Mouse (Mus musculus): ENCODE measurements around the gene Kcnn4. TPM values are rescaled to one million over a fixed set of nuclear protein-coding genes. Genes with fewer than 3 reads are reported as not detected.
A peak's percentile ranks its signal among the peaks of the same experiment; 100 is the strongest.

Kcnn4 gene
- 100 to 1,000 TPM; 130 to 152 TPM for polyA plus RNA-seq (2017; shearing (Covaris generic))

DNA sequence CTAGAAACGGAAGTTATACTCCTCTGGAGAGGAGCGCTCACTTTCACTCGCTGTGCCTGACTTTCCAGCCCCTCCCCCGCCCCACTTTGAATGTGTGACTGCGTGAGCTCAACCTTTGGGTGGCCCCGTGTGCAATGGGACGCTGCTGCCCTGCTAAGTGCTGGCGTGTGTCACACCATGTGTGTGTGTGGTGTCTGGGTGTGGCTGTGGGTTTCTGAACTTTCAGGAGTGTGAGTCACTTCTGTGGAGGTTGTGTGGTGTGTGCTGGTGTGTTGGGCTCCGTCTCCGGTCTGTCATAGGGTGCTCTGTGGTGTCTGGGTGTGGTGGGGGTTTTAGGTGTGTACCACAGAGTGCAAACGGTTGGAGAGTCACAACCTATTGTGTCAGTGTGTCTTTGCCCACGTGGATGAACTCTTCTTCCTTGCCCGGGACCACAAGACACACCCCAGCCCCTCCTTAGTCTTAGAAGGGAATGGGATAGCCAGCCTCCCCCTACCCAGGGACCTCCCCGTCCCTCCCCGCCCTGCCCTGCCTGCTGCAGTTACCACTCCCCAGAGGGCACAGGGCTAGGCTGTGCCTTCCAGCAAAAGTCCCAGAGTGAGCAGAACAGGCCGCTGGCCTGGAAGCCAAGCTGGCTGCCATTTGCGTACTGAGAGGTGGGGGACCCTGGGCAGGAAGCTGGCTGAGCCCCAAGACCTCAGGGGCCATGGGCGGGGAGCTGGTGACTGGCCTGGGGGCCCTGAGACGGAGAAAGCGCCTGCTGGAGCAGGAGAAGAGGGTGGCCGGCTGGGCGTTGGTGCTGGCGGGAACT, at the start of gene Kcnn4:
TSS of gene Kcnn4 (plus strand) at position 533 of the 811 bp plus-strand sequence.
- ATAC-seq, result peak; percentile 66

DNA sequence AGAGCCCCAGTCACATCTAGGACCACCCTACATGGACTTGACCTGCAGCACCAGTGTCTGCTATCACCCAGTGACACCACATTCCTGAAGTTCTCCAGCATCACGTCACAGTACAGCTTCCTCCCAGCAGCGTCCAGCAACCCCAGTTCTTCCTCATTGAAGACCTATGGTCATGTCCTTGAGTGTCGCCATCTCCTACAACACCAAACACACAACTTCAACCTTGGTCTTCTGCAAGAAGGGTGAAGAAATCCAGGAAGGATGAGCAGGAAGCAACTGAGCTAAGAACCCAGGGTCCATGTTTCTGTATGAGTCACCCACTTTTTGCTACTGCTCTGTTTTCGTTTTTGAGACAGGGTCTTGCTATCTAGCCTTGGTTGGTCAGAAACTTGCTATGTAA, 47.5 kb upstream of the Kcnn4 start:
- ATAC-seq, result no peak

DNA sequence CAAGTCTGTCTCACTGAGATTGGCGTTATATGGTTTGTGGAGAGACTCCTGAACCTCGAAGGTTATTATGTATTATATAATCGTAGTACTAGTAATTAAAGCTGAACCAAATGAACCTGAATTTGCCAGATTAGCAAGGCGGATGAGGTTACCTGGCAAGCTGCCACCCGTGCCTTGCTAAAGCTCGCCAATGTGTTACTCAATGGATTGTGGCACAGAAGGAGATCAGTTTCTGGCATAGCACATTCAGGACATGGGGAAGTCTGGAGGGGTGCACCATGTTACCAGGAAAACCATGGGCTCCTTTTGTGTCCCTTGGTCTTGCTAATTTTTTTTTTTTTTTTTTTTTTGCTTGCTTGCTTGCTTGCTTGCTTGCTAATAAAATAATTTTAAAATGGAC, 44.9 kb upstream of the Kcnn4 start:
- ATAC-seq, result no peak

DNA sequence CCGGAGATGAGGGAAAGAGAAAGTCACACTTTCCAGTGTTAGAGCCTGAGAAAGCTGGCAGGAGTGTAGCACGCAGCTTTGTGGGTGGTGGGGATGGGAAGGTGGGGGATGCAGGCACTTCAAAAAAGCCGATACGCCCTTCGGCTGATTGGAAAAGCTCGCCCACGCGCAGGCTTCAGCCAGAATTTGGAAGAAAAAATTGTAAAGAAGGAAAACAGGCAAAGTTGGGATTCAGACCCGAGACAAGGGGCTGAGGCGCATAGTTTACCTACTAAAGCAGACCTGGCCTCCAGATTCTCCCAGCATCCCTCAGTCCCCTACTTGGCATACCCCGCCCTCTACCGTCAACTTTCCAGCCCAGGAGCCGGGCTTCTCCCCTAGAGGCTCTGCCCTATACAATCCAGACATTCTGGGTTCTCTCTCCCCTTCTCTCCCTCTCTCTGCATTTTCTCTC, 44.4 kb upstream of the Kcnn4 start:
- ATAC-seq, result no peak

DNA sequence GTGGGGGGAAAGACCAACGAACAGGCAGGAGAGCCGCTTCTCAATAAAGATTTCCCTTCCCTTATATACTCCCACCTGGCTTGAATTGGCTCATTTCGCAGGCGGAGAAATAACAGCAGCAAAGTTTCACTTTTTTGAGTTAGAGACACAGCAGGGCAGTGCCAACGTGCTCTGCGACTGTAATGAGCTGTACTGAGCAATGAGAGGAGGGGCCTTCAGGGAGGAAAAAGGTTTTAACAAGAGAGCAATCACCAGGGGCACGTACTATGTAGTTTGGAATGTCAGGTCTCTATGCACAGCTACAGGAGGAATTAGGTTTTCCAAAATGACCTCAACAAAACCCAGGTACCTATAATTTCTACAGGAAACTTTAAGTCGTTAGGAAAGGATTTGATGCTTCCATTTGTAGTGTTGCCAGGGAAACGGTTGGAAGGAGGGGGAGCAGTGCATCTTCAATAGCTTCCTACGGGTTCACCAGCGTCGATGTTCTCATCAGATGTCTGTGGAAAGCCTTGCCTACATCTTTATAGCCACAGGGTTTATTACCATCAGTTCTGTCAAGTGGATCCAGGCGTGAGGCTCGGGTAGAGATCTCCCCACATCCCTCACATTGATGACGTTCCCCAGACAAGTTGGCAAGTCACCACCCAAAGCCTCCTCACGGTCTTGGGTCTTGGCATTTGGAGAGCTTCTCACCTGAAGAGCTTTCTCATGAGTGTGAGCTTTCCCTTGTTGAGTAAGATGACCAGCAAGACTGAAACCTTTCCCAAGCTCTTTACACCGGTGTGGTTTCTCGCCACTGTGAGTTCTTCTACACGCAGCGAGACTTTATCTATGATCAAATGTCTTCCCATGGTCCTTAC, 43.6 kb upstream of the Kcnn4 start:
- no peak for ATAC-seq

DNA sequence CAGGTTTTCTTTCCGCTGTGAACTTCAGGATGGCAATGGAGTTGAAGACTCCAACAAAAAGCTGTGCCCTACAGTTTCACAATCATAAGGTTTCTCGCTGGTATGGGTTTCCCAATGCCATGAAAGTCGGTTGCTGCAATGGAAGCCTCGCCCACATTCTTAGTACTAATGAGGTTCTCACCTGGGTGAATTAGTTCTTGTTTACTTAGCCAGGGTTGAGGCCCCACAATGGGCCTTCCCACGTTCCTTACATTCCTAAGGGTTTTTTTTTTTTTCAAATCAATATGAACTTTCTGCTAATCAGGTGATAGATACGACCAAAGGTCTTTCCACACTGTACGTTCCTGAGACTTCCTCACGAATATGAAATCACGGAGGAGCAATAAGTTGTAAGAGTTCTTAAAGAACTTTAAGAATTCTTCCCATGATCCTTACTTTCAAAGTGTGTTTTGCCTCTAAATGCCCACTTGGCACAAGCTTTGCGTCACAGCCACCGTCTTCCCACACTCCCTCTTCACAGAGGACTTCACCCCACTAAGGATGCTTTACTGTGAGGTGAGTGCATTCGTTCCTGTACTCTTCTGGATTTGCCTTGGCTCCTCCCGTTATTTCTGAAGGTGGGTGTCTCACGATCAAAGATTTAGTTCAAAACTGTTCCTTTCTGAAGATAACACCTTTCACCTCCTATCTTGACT, 42.6 kb upstream of the Kcnn4 start:
- no peak for ATAC-seq

DNA sequence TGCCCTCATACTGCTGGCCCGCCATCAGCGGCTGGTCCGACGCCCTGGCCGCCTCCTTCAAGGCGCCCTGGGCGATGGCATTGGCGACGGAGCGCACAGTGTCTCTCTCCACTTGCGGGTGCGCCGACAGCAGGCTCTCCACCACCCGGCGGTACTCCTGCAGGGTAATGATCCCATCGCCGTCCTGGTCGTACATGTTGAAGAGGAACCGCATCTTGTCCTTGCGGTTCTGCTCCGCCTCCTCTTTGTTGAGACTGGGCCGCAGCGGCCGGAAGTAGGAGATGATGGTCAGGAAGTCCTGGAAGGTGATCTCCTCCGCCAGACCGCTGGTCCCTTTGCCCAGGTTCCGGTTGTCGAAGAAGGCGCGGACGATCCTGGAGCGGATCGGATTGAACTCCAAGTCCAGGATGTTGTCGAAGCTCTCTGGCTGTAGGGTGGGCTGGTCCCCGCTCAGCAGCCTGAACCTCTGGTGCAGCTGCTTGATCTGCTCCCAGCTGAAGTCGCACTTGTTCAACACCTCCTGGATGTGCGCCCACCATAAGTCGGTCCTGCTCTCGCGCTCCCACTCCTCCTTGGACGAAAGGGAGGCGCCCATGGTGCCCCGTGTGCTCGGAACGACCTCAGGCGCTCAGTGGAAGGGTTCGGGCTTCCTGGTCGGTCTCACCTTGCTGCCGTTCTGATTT, 36.6 kb upstream of the Kcnn4 start, which contains the start of gene Tescl:
TSS of gene Tescl (minus strand) at position 633 of the 683 bp plus-strand sequence.
- ATAC-seq, result no peak

DNA sequence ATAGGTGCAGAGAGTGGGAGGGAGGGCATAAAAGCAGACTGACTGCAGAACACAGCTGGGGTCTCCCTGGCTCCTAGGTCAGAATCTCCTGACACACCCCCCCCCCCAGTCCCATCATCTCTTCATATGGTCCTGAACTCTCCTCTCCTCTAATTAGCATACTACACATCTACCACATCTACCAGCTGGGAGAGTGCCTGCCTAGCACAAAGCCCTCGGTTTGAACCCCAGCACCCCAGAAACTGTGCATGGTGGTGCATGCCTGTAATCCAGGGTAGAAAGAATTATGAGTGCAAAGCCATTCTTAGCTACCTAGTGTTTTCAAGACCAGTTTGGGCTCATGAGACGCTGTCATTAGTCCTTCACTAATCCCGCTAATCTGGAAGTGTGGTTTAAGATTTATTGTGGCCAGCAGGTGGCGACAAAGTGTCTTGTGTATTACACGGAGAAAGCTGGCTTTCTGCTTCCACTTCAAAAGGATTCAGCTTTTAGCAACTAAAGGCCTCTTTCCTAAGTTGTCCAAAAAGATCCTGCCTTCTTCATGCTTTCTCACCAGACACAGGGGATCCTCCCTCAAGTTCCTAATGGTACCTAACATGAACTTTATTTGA, 34.3 kb upstream of the Kcnn4 start:
- ATAC-seq, result peak; percentile 74

DNA sequence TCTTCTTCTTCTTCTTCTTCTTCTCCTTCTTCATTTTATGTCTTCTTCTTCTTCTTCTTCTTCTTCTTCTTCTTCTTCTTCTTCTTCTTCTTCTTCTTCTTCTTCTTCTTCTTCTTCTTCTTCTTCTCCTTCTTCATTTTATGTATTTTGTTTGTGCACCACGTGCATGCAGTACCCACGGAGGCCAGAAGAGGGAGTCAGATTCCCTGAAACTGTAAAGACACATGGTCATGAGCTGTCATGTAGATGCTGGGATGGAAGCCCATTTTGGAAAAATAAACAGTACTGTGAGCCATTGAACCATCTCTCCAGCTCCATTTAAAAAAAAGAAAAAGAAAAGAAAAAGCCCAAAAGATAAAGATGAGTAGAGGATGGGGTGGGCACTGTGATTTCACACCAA, 31.8 kb upstream of the Kcnn4 start:
- ATAC-seq, result no peak

DNA sequence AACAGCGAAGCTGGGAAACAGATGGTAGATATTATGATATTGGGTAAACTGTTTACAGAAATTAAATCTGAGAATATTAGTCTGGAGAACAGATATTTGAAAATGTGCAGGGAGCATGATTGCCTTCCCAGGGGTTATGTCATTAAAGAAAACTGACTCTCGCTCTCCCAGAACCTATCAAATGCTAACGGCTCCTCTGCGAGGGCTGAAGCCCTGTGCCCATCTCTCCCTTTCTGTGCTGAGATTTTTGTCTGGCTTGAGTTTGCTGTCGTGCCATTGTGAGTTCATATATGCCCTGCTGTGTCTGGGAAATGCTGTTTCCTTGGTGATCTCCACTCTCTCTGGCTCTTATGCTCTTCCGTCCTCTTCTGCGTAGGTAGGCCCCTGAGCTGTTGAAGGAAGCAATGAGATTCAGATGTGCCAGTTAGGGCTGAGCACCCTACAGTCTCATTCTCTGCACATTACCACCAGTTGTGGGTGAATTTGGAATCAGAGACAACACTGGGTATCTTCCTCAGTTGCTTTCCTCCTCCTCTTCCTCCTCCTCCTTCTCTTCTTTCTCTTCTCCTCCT, 26.3 kb upstream of the Kcnn4 start:
- no peak for ATAC-seq

DNA sequence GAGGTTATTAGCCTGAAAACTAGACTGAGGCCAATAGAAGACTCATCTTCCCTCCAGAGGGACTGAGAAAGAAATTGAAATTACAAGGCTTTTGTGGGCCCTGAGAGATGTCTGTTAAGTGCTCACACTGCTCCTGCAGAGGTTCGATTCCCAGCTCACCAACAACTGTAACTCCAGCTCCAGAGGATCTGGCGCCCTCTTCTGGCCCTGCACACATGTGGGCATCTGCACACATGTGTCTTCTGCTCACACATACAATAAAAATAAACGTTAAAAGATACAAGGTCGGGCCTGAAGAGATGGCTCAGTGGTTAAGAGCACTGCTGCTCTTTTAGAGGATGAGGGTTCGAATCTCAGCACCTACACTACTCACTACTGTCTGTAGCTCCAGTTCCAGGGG, 23.6 kb upstream of the Kcnn4 start:
- no peak for ATAC-seq

DNA sequence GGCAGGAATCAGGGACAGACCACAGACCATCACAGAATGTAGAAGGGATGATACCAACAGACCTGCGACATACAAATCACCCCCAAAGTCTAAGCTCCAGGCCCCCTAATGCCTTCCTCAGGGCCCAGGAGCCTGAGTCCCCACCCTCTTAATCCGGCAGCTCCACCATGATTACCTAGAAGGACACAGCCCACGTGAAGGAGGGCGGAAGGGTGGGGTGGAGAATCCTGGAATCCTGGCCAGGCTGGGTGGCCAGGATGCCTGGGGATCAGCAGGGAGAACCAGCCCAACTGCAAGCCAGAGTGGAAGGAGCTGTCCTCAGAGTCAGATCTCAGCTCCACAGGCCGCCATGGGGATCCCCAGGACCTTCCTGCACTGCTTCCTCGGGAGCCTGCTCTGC, 21.2 kb upstream of the Kcnn4 start, which contains the start of gene Lypd5:
TSS of gene Lypd5 (plus strand) at position 301 of the 400 bp plus-strand sequence.
- ATAC-seq, result no peak

DNA sequence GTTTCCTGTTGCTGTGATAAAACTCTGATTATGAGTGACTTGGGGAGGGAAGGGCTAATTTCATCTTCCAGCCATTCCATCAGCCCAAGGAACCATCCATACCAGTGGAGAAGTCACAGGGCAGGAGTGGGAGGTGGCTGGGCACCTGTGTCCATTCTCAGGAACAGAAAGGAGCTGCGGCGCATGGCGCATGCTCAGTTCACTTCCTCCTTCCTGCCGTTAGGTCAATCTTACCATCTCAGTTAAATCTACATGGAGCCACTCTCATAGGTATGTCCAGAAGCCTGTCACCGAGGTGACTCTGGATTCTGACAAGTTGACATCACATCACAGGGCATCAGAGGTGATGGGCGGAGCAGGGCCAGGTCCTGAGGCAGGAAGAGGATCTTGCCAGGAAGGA, 14.4 kb upstream of the Kcnn4 start:
- ATAC-seq, result no peak

DNA sequence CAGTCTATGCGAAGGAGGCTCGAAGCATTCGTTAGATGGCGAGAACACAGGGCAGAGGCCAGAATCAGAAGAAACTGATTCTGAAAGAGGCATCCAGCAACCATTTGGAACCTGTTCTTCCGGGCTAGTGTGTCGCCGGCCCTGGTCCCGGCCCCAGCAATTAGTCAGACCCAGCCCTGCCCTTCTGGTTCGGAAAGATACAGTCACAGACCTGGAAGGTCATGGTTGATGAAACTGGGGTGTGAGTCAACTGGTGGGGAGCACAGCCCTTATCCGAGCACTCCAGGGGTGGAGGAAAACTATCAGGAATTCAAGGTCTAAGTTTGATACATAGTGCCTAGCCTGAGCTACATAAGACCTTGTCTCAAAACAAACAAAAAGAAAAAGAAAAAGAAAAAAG, 14.0 kb upstream of the Kcnn4 start:
- ATAC-seq, result no peak

DNA sequence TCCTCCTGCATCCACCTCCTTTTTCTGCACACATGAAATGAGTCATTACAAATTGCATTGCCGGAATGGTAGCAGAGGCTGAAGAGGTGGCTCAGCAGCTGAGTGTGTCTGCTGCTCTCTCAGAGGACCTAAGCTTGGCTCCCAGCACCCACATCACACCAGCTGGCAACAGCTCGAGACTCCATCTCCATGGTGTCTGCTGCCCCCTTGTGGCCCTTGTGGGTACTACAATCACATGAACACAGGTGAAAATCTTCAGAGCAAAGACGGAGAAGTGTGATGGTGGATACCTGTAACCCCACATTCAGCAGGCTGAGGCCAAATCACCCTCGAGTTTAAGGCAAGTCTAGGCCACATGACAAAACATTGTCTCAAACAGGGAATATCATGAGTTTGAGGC, 12.2 kb upstream of the Kcnn4 start:
- ATAC-seq, result no peak

DNA sequence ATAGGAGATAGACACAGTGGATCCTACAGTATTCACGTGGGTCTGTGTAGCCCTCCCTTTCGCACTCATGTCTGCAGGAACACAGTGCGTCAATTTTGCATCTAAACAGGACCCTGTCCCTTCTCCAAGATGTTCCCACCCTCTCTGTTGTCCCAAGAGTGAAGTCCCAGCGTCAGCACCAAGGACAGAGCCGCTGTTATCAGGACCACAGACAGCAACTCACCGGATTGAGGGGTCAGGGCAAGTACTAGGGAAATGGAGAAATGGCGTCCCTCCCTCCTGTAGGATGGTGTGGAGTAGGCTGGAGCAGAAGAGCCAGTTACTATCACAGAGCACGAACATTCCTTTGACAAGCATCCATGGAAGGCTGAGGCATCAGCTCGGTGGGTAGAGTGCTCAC, 10.8 kb upstream of the Kcnn4 start:
- no peak for ATAC-seq

DNA sequence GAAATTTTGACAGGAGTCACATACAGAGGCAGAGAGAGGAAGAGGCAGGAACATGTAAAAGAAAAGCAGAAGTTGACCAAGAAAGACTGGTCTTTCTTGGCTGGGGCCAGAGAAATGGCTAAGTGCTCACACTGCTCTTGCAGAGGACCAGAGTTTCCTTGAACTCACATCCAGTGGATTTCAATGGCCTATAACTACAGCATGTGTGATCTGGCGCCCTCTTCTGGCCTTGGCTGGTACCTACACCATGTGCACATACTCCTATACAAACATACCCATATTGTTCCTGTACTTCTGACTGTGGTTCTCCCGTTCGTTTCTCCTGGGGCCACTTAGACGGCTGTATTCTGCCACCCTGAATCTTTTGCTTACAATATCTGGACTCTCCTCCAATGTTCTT, 9.1 kb upstream of the Kcnn4 start:
- no peak for ATAC-seq

DNA sequence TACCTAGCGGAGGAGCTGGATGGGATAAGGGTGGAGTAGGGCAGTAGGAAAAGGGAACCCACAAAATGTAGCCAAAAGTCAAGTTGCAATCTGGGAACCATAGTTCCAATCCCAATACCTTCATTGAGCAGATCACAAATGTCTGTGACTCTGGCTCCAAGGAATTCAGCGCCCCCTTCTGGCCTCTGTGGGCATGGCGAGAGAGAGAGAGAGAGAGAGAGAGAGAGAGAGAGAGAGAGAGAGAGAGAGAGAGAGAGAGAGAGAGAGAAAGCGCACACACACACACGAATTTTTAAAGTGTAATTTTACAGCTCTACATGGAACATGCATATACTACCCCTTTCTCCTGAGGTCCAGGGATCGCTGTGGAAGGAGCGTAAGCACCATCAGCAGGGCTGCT, 6.8 kb upstream of the Kcnn4 start:
- ATAC-seq, result no peak

DNA sequence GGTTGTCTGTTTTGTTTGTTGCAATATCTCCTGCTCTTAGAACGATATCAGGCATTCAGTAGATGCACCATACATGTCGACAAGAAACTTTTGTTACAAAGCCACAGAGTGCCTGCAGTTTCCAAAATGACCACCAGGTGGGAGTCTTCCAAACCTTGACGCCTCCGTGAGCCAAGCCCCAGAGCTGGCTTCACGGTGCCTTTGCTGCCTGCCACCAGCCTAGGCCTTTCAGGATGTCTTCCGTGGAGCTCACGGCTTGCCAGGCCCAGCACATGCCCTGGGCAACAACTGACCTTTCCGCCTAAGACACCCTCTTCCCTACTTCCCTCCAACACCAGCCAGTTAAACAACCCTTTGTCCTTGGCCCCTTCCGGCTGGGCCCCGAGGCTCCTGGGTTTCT, 5.2 kb upstream of the Kcnn4 start:
- ATAC-seq, result peak; percentile 31

DNA sequence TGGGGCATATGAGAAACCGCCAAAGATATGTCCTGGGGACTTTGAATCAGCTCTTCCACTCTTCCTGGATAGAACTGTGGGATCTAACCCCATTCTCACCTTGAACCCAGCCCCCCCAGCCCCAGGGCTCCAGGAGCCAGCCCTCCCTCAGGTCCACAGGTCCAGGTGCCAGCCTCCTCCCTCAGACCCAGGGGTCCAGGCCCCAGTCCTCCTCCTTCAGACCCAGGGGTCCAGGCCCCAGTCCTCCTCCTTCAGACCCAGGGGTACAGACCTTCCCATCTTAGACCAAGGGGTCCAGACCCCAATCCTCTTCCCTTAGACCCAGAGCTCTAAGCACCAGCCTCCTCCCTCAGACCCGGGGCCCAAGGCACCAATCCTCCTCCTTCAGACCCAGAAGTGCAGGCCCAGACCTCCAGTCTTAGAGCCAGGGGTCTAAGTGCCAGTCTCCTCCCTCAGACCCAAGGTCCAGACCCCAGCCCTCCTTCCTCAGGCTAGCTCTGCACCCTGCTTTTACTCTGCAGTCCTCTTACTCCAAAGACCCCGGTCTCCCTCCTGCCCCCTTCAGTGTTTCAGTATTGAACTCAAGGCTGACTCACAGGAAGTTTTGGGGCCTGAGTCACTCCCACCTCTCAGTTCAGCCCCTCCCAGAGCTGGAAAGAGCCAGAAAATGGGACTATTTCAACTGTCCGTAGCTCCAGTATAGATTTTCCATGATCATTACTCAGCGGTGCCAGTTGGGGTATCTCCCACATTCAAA, 4.6 kb upstream of the Kcnn4 start:
- no peak for ATAC-seq
